Mouse (Mus musculus): ENCODE results near the gene Nhsl2. TPM values are rescaled to one million over a fixed set of nuclear protein-coding genes. Genes with fewer than 3 reads are reported as not detected.
A peak's percentile ranks its signal among the peaks of the same experiment; 100 is the strongest.

Gene Nhsl2
- polyA plus RNA-seq, 1 experiment from 2014 or later: 16.5 TPM

GRCm38 (mm10) chrX:101889813-101890469 lies 40.8 kb downstream of the Nhsl2 start:
- WGBS: 88% methylated on average over 4 of the region's 4 CpGs
- no peak overlapping the region for H3K27ac ChIP-seq (ENCODE audit: low read depth, low read length)
- H3K4me1 ChIP-seq (ENCODE audit: control insufficient read depth, insufficient read depth, low read length): no peaks in the 10 kb centered on the region
- no peaks in the 10 kb centered on the region for H3K27me3 ChIP-seq (ENCODE audit: control insufficient read depth, insufficient read depth, low read length)
- H3K9ac ChIP-seq (ENCODE audit: low read depth, low read length): no peak overlapping the region
- no peak overlapping the region for H3K4me2 ChIP-seq (replicated peaks; ENCODE audit: low read depth, low read length)
- H3K4me3 ChIP-seq (ENCODE audit: low read length): no peak overlapping the region
- no peaks in the 10 kb centered on the region for H3K36me3 ChIP-seq (ENCODE audit: control insufficient read depth, insufficient read depth, low read length)
- ATAC-seq (ENCODE audit: low FRiP score, low TSS enrichment): no peak
- H3K9me3 ChIP-seq (ENCODE audit: control insufficient read depth, low read length): no peaks in the 10 kb centered on the region

GRCm38 (mm10) chrX:101893796-101894195 lies 44.6 kb downstream of the Nhsl2 start:
- Histone ChIP-seq H3K4me1 (ENCODE audit: control insufficient read depth, insufficient read depth, low read length) (no peaks in the 10 kb centered on the region), H3K4me2 (replicated peaks; ENCODE audit: low read depth, low read length) (no peak overlapping the region), H3K36me3 (ENCODE audit: control insufficient read depth, insufficient read depth, low read length) (no peaks in the 10 kb centered on the region), H3K27ac (ENCODE audit: low read depth, low read length) (no peak overlapping the region), H3K9ac (ENCODE audit: low read depth, low read length) (no peak overlapping the region), H3K27me3 (ENCODE audit: control insufficient read depth, insufficient read depth, low read length) (no peaks in the 10 kb centered on the region), H3K4me3 (ENCODE audit: low read length) (no peak overlapping the region), H3K9me3 (ENCODE audit: control insufficient read depth, low read length) (no peaks in the 10 kb centered on the region)
- WGBS: 85% methylated on average over 7 of the region's 7 CpGs
- no peak for ATAC-seq (ENCODE audit: low FRiP score, low TSS enrichment)

DNA sequence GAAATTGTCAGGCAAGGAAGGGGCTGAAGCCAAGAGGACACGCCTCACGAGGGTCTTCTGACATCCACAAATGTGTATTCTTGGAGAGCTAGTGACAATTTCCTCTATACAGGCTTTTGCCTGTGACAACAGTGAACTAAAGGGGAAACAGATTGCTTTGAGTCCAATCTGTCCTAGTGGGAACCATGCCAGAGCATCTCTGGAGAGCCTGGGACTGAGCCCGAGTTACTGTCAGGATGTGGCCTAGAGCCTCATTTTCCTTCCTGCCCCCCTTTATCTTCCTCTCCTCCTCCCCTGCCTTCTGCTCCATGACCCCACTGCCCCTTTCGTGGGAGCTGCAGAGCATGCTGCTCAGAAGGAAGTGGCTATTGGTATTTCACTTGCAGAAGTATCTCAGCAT lies 49.2 kb downstream of the Nhsl2 start:
- no peaks in the 10 kb centered on the region for H3K27me3 ChIP-seq (ENCODE audit: control insufficient read depth, insufficient read depth, low read length)

DNA sequence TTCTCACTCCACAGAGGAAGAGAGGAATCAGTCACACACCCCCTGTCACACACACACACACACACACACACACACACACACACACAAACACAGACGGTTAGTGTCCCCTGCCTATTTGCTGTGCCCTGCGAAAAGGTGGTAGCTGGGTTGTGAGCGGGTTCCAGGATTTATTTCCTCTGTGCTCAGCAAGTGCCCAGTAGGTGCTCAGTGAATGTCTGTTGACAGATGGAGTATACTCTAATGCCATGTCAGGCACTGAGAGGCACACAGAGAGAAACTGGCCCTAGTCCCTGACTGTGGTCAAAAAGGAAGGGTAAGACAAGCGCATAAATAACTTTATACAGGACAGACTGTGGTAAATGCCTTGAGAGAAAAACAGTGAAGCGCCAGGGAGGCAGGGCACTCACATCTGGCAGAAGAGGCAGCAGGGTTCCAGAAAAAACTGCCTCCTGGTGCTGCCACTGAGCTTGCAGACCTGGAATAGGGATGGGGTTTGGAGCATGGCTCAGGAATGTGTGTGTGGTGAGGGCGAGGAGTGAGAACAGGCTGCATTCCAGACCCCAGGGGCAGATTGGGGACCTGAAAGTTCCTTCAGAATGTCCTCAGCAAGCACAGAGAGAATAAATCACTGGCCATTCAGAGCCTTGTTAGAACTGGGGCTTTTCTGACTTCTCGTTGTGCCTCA lies 52.8 kb downstream of the Nhsl2 start:
- no peak overlapping the region for H3K9ac ChIP-seq (ENCODE audit: low read depth, low read length)
- no peaks in the 10 kb centered on the region for H3K9me3 ChIP-seq (ENCODE audit: control insufficient read depth, low read length)
- H3K27me3 ChIP-seq (ENCODE audit: control insufficient read depth, insufficient read depth, low read length): no peaks in the 10 kb centered on the region
- H3K4me2 ChIP-seq (replicated peaks; ENCODE audit: low read depth, low read length): no peak overlapping the region
- no peaks in the 10 kb centered on the region for H3K36me3 ChIP-seq (ENCODE audit: control insufficient read depth, insufficient read depth, low read length)
- peak; percentile 68; the same call in 1 of the 2 replicates for ATAC-seq (ENCODE audit: low FRiP score, low TSS enrichment)
- no peaks in the 10 kb centered on the region for H3K4me1 ChIP-seq (ENCODE audit: control insufficient read depth, insufficient read depth, low read length)
- no peak overlapping the region for H3K4me3 ChIP-seq (ENCODE audit: low read length)
- H3K27ac ChIP-seq (ENCODE audit: low read depth, low read length): no peak overlapping the region
- WGBS: 63% methylated on average over 7 of the region's 7 CpGs

More for the DNA sequence above, 49.2 kb downstream of the Nhsl2 start:
- Histone ChIP-seq H3K36me3 (ENCODE audit: control insufficient read depth, insufficient read depth, low read length) (no peaks in the 10 kb centered on the region), H3K9ac (ENCODE audit: low read depth, low read length) (no peak overlapping the region), H3K27ac (ENCODE audit: low read depth, low read length) (no peak overlapping the region), H3K4me3 (ENCODE audit: low read length) (no peak overlapping the region), H3K9me3 (ENCODE audit: control insufficient read depth, low read length) (no peaks in the 10 kb centered on the region), H3K4me1 (ENCODE audit: control insufficient read depth, insufficient read depth, low read length) (no peaks in the 10 kb centered on the region), H3K4me2 (replicated peaks; ENCODE audit: low read depth, low read length) (no peak overlapping the region)
- 52% methylated on average over 4 of the region's 4 CpGs for WGBS
- ATAC-seq (ENCODE audit: low FRiP score, low TSS enrichment): no peak

DNA sequence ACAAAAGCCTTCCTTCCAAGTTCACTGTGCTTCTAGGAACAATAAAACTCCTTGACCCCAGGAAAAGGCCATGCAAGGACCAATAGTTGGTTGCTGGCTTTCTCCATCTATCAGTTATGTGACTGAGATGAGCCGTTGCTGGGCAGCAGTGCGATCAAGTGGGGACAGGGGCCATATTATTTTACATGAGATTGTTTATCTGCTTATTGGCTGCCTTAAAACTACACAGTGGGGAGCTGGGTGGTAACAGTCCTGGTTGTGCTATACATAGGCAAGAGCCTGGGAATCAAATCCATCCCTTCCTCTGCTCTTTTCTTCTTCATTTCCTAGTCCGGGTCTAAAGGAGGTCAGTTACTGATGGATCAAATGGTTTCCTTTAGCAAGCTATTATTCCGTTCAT lies 53.4 kb downstream of the Nhsl2 start:
- 63% methylated on average over 4 of the region's 4 CpGs for WGBS
- Histone ChIP-seq H3K27ac (ENCODE audit: low read depth, low read length) (no peak overlapping the region), H3K4me3 (ENCODE audit: low read length) (no peak overlapping the region), H3K4me1 (ENCODE audit: control insufficient read depth, insufficient read depth, low read length) (no peaks in the 10 kb centered on the region), H3K9me3 (ENCODE audit: control insufficient read depth, low read length) (no peaks in the 10 kb centered on the region), H3K4me2 (replicated peaks; ENCODE audit: low read depth, low read length) (no peak overlapping the region), H3K36me3 (ENCODE audit: control insufficient read depth, insufficient read depth, low read length) (no peaks in the 10 kb centered on the region), H3K9ac (ENCODE audit: low read depth, low read length) (no peak overlapping the region), H3K27me3 (ENCODE audit: control insufficient read depth, insufficient read depth, low read length) (no peaks in the 10 kb centered on the region)
- peak; percentile 90 for ATAC-seq (ENCODE audit: low FRiP score, low TSS enrichment)

GRCm38 (mm10) chrX:101907301-101907700 lies 58.1 kb downstream of the Nhsl2 start:
- no peaks in the 10 kb centered on the region for H3K9me3 ChIP-seq (ENCODE audit: control insufficient read depth, low read length)
- H3K36me3 ChIP-seq (ENCODE audit: control insufficient read depth, insufficient read depth, low read length): no peaks in the 10 kb centered on the region
- WGBS: 68% methylated on average over 5 of the region's 5 CpGs
- H3K4me2 ChIP-seq (replicated peaks; ENCODE audit: low read depth, low read length): no peak overlapping the region
- no peak overlapping the region for H3K4me3 ChIP-seq (ENCODE audit: low read length)
- H3K4me1 ChIP-seq (ENCODE audit: control insufficient read depth, insufficient read depth, low read length): no peaks in the 10 kb centered on the region
- no peak overlapping the region for H3K27ac ChIP-seq (ENCODE audit: low read depth, low read length)
- H3K27me3 ChIP-seq (ENCODE audit: control insufficient read depth, insufficient read depth, low read length): no peaks in the 10 kb centered on the region
- no peak overlapping the region for H3K9ac ChIP-seq (ENCODE audit: low read depth, low read length)
- ATAC-seq (ENCODE audit: low FRiP score, low TSS enrichment): no peak

- WGBS: 83% methylated on average over 2 of the region's 2 CpGs
- H3K4me1 ChIP-seq (ENCODE audit: control insufficient read depth, insufficient read depth, low read length): no peaks in the 10 kb centered on the region
- no peaks in the 10 kb centered on the region for H3K9me3 ChIP-seq (ENCODE audit: control insufficient read depth, low read length)
- no peak for ATAC-seq (ENCODE audit: low FRiP score, low TSS enrichment)
- no peaks in the 10 kb centered on the region for H3K36me3 ChIP-seq (ENCODE audit: control insufficient read depth, insufficient read depth, low read length)
- no peak overlapping the region for H3K4me3 ChIP-seq (ENCODE audit: low read length)
- H3K9ac ChIP-seq (ENCODE audit: low read depth, low read length): no peak overlapping the region
- no peaks in the 10 kb centered on the region for H3K27me3 ChIP-seq (ENCODE audit: control insufficient read depth, insufficient read depth, low read length)
- H3K4me2 ChIP-seq (replicated peaks; ENCODE audit: low read depth, low read length): no peak overlapping the region
- H3K27ac ChIP-seq (ENCODE audit: low read depth, low read length): no peak overlapping the region
Observed at GRCm38 (mm10) chrX:101929131-101929530, 79.9 kb downstream of the Nhsl2 start.

GRCm38 (mm10) chrX:101930301-101930700 lies 81.1 kb downstream of the Nhsl2 start:
- no peaks in the 10 kb centered on the region for H3K36me3 ChIP-seq (ENCODE audit: control insufficient read depth, insufficient read depth, low read length)
- H3K27me3 ChIP-seq (ENCODE audit: control insufficient read depth, insufficient read depth, low read length): no peaks in the 10 kb centered on the region
- H3K4me2 ChIP-seq (replicated peaks; ENCODE audit: low read depth, low read length): no peak overlapping the region
- no peak overlapping the region for H3K9ac ChIP-seq (ENCODE audit: low read depth, low read length)
- 90% methylated on average over 6 of the region's 6 CpGs for WGBS
- H3K9me3 ChIP-seq (ENCODE audit: control insufficient read depth, low read length): no peaks in the 10 kb centered on the region
- H3K4me1 ChIP-seq (ENCODE audit: control insufficient read depth, insufficient read depth, low read length): no peaks in the 10 kb centered on the region
- H3K4me3 ChIP-seq (ENCODE audit: low read length): no peak overlapping the region
- ATAC-seq (ENCODE audit: low FRiP score, low TSS enrichment): no peak
- no peak overlapping the region for H3K27ac ChIP-seq (ENCODE audit: low read depth, low read length)

DNA sequence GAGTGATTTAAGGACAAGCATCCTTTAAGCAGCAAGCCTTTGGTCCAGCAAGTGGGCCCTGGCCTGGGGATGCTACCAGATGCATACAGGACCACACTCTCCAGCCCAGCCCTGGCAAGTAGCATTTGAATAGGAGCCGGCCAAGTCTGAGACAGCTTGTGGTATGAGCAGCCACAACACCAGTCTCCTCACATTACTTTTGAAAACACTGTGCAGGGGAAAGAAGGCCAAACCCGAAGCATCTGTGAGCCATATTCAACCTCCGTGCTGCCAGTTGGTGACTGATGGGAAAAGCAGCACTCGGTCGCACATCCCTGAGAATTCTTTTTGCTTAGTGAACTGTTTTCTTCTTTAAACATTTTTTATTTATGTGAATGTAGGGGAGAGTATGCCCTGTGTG lies 81.8 kb downstream of the Nhsl2 start:
- no peaks in the 10 kb centered on the region for H3K9me3 ChIP-seq (ENCODE audit: control insufficient read depth, low read length)
- H3K4me2 ChIP-seq (replicated peaks; ENCODE audit: low read depth, low read length): no peak overlapping the region
- ATAC-seq (ENCODE audit: low FRiP score, low TSS enrichment): no peak
- H3K27me3 ChIP-seq (ENCODE audit: control insufficient read depth, insufficient read depth, low read length): no peaks in the 10 kb centered on the region; the same call in 1 of the 2 replicates
- WGBS: 78% methylated on average over 5 of the region's 5 CpGs
- no peaks in the 10 kb centered on the region for H3K4me1 ChIP-seq (ENCODE audit: control insufficient read depth, insufficient read depth, low read length)
- no peak overlapping the region for H3K4me3 ChIP-seq (ENCODE audit: low read length)
- no peak overlapping the region for H3K9ac ChIP-seq (ENCODE audit: low read depth, low read length)
- no peak overlapping the region for H3K27ac ChIP-seq (ENCODE audit: low read depth, low read length)
- H3K36me3 ChIP-seq (ENCODE audit: control insufficient read depth, insufficient read depth, low read length): no peaks in the 10 kb centered on the region
